Mouse (Mus musculus) C2C12 (cell line): ENCODE measurements around the gene Cntrl. TPM values are rescaled to one million over a fixed set of nuclear protein-coding genes. Genes with fewer than 3 reads are reported as not detected.

Source experiments
- H3K27me3 ChIP-seq: one replicate; pipeline ENCODE4 v1.6.1; 2011; ENCODE audit not compliant: control insufficient read depth, insufficient read depth, insufficient read length
- H3K36me3 ChIP-seq: one replicate; pipeline ENCODE4 v1.6.1; 2011; ENCODE audit not compliant: control insufficient read depth, insufficient read depth
- H3K4me3 ChIP-seq: one replicate; pipeline ENCODE4 v1.5.1; 2011; ENCODE audit warnings: mild to moderate bottlenecking, control low read depth; ENCODE audit not compliant: poor library complexity, insufficient read depth, severe bottlenecking
- H3K79me2 ChIP-seq: one replicate; pipeline ENCODE4 v1.6.1; 2011; ENCODE audit not compliant: control insufficient read depth, insufficient read depth
- H3K79me3 ChIP-seq: one replicate; pipeline ENCODE4 v1.6.1; 2011; ENCODE audit warnings: low read depth, control low read depth
- H3ac ChIP-seq: one replicate; pipeline ENCODE3; 2011; ENCODE audit warnings: low read depth; ENCODE audit not compliant: control insufficient read depth, insufficient read length
- CEBPB ChIP-seq: IDR thresholded peaks from one replicate; pipeline ENCODE4 v1.6.1; 2011; ENCODE audit warnings: low read depth, mild to moderate bottlenecking, control low read depth, moderate library complexity
- CTCF ChIP-seq: IDR thresholded peaks from one replicate; pipeline ENCODE4 v1.5.1; 2011; ENCODE audit not compliant: control insufficient read depth, insufficient read depth, insufficient read length
- FOSL1 ChIP-seq: IDR thresholded peaks from one replicate; pipeline ENCODE4 v1.8.0; 2011; ENCODE audit warnings: mild to moderate bottlenecking, low read length; ENCODE audit not compliant: poor library complexity, insufficient read depth, severe bottlenecking
- MAX ChIP-seq: IDR thresholded peaks from one replicate; pipeline ENCODE4 v1.6.1; 2011; ENCODE audit warnings: mild to moderate bottlenecking, control low read depth
- MYOD1 ChIP-seq: IDR thresholded peaks from one replicate; pipeline ENCODE4 v1.6.1; 2011; ENCODE audit warnings: low read depth; ENCODE audit not compliant: control insufficient read depth, insufficient read length
- MYOG ChIP-seq: IDR thresholded peaks from one replicate; pipeline ENCODE4 v1.6.1; 2011; ENCODE audit not compliant: control insufficient read depth, insufficient read length; ENCODE audit errors: extremely low read depth
- USF1 ChIP-seq: IDR thresholded peaks from one replicate; pipeline ENCODE4 v1.6.1; 2011; ENCODE audit warnings: low read depth, mild to moderate bottlenecking, control low read depth, moderate library complexity
- polyA plus RNA-seq: library from polyadenylated mRNA; unstranded; fragments of >200 nt; fragmentation: generic; extraction: Trizol; gene quantifications from one replicate; pipeline ENCODE4 v1.2.1, GENCODE M21; 2012; ENCODE audit warnings: missing spikeins

The Cntrl gene
- polyA plus RNA-seq, 1 experiment = 4.0 TPM

- no peak for TF ChIP-seq CEBPB
- TF ChIP-seq MYOD1 = no peak
- TF ChIP-seq MYOG = no peak
- no peak for TF ChIP-seq CTCF
- TF ChIP-seq USF1 = no peak
- no peak for TF ChIP-seq MAX
- no peak for TF ChIP-seq FOSL1
- peaks cover 77% of the 10 kb centered on the region for H3K36me3 ChIP-seq
- no peaks in the 10 kb centered on the region for H3K79me3 ChIP-seq
- H3K79me2 ChIP-seq = no peaks in the 10 kb centered on the region
- H3ac ChIP-seq = no peak overlapping the region
- H3K27me3 ChIP-seq = no peaks in the 10 kb centered on the region
- H3K4me3 ChIP-seq = no peak overlapping the region
These were observed 62.1 kb downstream of the Cntrl start for GRCm38 (mm10) chr2:35171341-35171861.

- H3K4me3 ChIP-seq = no peak overlapping the region
- TF ChIP-seq USF1 (no peak), MAX (no peak), CEBPB (no peak), FOSL1 (no peak), MYOG (no peak)
- peaks cover 77% of the 10 kb centered on the region for H3K36me3 ChIP-seq
- H3K79me2 ChIP-seq = no peaks in the 10 kb centered on the region
- H3ac ChIP-seq = no peak overlapping the region
- H3K27me3 ChIP-seq = no peaks in the 10 kb centered on the region
- H3K79me3 ChIP-seq = no peaks in the 10 kb centered on the region
These were observed 63.0 kb downstream of the Cntrl start for GRCm38 (mm10) chr2:35172246-35172645.

GRCm38 (mm10) chr2:35173666-35174065 is 64.4 kb downstream of the Cntrl start:
- no peaks in the 10 kb centered on the region for H3K27me3 ChIP-seq

GRCm38 (mm10) chr2:35174100-35174499 is 64.8 kb downstream of the Cntrl start:
- Histone ChIP-seq H3K4me3 (no peak overlapping the region), H3K79me2 (peaks cover 3% of the 10 kb centered on the region), H3K79me3 (no peaks in the 10 kb centered on the region), H3ac (no peak overlapping the region), H3K27me3 (no peaks in the 10 kb centered on the region), H3K36me3 (peaks cover 79% of the 10 kb centered on the region)
- no peak for TF ChIP-seq MYOG
- no peak for TF ChIP-seq MAX
- TF ChIP-seq CTCF = no peak
- no peak for TF ChIP-seq FOSL1

More at GRCm38 (mm10) chr2:35173666-35174065, 64.4 kb downstream of the Cntrl start:
- no peak overlapping the region for H3ac ChIP-seq
- H3K4me3 ChIP-seq = no peak overlapping the region
- no peaks in the 10 kb centered on the region for H3K79me2 ChIP-seq
- H3K36me3 ChIP-seq = peaks cover 76% of the 10 kb centered on the region
- TF ChIP-seq CTCF = no peak
- no peak for TF ChIP-seq FOSL1
- no peak for TF ChIP-seq USF1
- no peak for TF ChIP-seq MYOD1
- no peak for TF ChIP-seq CEBPB
- no peak for TF ChIP-seq MAX
- TF ChIP-seq MYOG = no peak
- no peaks in the 10 kb centered on the region for H3K79me3 ChIP-seq

- Histone ChIP-seq H3ac (no peak overlapping the region), H3K79me2 (peaks cover 16% of the 10 kb centered on the region), H3K4me3 (no peak overlapping the region), H3K79me3 (no peaks in the 10 kb centered on the region), H3K27me3 (no peaks in the 10 kb centered on the region), H3K36me3 (peaks cover 81% of the 10 kb centered on the region)
- TF ChIP-seq MAX (no peak), MYOD1 (no peak), CEBPB (no peak), FOSL1 (no peak), MYOG (no peak)
These were observed 66.2 kb downstream of the Cntrl start for GRCm38 (mm10) chr2:35175281-35176065.

GRCm38 (mm10) chr2:35178153-35178552 is 68.9 kb downstream of the Cntrl start:
- TF ChIP-seq MYOG (no peak), MAX (no peak), FOSL1 (no peak), CTCF (no peak), MYOD1 (no peak), CEBPB (no peak), USF1 (no peak)
- H3K79me3 ChIP-seq = no peaks in the 10 kb centered on the region
- H3ac ChIP-seq = no peak overlapping the region
- H3K4me3 ChIP-seq = no peak overlapping the region
- peaks cover 21% of the 10 kb centered on the region for H3K79me2 ChIP-seq
- no peaks in the 10 kb centered on the region for H3K27me3 ChIP-seq
- H3K36me3 ChIP-seq = peaks cover 86% of the 10 kb centered on the region
